Mouse (Mus musculus): ENCODE measurements at regions not wholly inside any gene's neighbourhood (a gene's known extent, or its start where the extent isn't known, plus 50 kb on each side); places are given as distances from the start of the nearest gene placed in this dataset.
A peak's percentile ranks its signal among the peaks of the same experiment; 100 is the strongest.

DNA sequence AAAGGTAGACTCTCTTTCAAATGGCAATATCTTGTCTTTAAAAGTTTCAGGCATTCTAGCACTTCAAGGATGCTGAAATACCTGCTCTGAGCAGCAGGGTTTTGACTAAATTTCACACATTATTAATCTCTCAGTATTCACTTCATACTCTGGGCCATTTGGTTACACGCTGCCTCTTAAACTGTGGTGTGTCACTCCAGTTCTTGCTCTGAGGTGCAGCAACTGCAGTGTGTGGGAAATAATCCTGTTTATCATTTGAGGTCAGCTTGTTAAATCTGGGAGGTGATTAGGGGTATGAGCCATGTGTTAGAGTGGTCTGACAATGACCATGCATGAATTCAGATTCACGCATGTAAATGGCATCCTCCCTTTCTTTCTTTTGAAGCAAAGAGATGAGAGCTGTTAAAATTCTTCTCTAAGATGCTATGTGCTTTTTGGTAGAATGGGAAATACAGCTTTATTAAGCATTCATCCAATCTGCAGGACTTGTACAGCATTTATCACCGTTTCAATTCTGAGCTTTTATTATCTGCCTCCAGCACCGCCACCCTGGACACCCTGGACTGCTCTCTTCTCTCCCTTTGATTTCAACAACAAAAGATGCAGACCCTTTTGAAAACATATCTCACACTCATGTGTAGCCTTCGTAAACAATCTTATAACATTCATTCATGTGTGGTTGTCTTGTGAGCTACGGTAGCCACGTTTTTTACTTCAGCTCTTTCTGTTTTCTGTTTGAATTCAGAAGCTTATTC lies 362.4 kb upstream of the Gm38303 start:
- Histone ChIP-seq H3K4me1 (no peaks in the 10 kb centered on the region), H3K4me3 (replicated peaks) (no peak overlapping the region), H3K4me2 (replicated peaks) (no peak overlapping the region), H3K9ac (no peak overlapping the region), H3K9me3 (replicated peaks) (no peaks in the 10 kb centered on the region), H3K27ac (replicated peaks) (no peak overlapping the region), H3K27me3 (no peaks in the 10 kb centered on the region), H3K36me3 (no peaks in the 10 kb centered on the region)
- 85% methylated on average over 7 of the region's 7 CpGs for WGBS
- ATAC-seq (ENCODE audit: insufficient number of reproducible peaks, low FRiP score, low TSS enrichment, low read depth), result no peak

DNA sequence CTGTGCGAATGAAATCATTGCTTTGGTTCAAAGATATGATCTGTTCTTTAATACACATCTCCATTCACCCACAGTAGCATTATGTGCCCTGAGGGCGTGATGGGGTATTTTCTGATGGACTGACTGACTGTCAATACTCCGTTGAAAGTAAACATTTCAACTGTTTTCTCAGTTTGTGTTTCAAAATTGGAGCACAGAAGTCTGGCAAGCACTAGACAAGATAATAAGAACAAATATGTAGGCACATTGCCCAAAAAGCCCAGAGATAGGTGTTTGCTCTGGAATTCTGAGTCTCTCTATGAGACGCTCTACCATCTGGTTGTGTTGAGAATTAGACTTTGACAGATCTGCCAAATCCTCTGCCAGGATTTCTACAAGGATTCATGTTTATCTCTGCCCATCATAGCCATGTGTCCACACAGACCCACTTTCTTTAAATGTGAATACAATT lies 350.0 kb upstream of the Gm38303 start:
- WGBS, result 22% methylated on average over 4 of the region's 4 CpGs
- Histone ChIP-seq H3K27me3 (no peaks in the 10 kb centered on the region), H3K36me3 (no peaks in the 10 kb centered on the region), H3K4me1 (0 out of 2 replicates have a peak, but pooled peaks cover 6% of the 10 kb centered on the region), H3K4me3 (replicated peaks) (no peak overlapping the region), H3K4me2 (replicated peaks) (peak overlapping the region; percentile 8; the same call in 1 of the 2 replicates), H3K9me3 (replicated peaks) (no peaks in the 10 kb centered on the region), H3K27ac (replicated peaks) (no peak overlapping the region; the same call in 1 of the 2 replicates), H3K9ac (no peak overlapping the region)
- no peak for ATAC-seq (ENCODE audit: insufficient number of reproducible peaks, low FRiP score, low TSS enrichment, low read depth)

DNA sequence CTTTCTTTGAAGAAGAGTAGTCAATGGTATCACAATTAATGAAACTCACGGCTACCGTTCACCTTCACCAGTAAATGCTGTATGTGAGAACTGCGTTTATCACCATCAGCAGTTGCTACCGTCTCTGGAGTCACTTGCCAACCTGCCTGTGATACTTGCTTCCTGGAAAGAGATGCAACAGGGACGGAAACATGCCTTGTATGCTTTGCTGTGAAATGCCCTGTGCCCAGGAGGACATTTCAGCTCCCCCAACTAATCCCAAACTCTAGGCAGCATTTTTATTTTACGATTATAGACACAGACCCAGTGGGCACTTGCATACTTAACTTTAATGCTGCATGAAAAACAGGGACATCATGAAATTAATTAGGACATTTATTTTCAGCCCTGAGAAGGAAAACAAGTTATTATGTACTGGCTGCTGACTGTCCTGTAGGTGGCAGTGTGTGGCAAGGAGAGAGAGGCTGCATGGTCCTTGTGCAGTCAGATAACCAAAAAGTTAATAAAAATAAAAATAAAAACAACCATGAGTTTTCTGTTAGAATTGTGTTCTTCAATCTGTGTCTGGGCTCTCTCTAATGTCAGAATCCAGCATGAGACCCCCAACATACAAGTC lies 349.5 kb upstream of the Gm38303 start:
- H3K27me3 ChIP-seq, result no peaks in the 10 kb centered on the region
- no peak overlapping the region for H3K9ac ChIP-seq
- no peaks in the 10 kb centered on the region for H3K36me3 ChIP-seq
- 0 out of 2 replicates have a peak, but pooled peaks cover 6% of the 10 kb centered on the region for H3K4me1 ChIP-seq
- no peak overlapping the region for H3K27ac ChIP-seq (replicated peaks)
- no peaks in the 10 kb centered on the region for H3K9me3 ChIP-seq (replicated peaks)
- no peak overlapping the region for H3K4me2 ChIP-seq (replicated peaks)
- H3K4me3 ChIP-seq (replicated peaks), result no peak overlapping the region
- WGBS, result 48% methylated on average over 6 of the region's 6 CpGs
- no peak for ATAC-seq (ENCODE audit: insufficient number of reproducible peaks, low FRiP score, low TSS enrichment, low read depth)

DNA sequence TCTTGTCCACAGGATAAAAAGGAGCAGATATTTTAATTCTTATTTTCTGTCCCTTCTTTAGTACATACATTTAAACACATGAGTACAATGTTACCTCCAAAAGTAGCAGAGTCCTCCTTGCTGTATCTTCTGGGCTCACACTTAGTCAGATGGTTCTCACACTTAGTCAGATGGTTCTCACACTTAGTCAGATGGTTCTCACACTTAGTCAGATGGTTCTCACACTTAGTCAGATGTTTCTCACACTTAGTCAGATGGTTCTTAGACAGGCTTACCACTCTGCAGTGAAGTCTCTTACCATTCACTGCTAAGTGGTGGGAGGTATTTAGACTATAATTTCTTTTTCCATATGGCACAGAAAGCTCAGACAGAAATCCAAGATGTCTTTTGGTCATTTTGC lies 346.5 kb upstream of the Gm38303 start:
- Histone ChIP-seq H3K4me1 (0 out of 2 replicates have a peak, but pooled peaks cover 6% of the 10 kb centered on the region), H3K9ac (no peak overlapping the region), H3K4me2 (replicated peaks) (no peak overlapping the region), H3K4me3 (replicated peaks) (no peak overlapping the region), H3K36me3 (no peaks in the 10 kb centered on the region), H3K9me3 (replicated peaks) (no peaks in the 10 kb centered on the region), H3K27ac (replicated peaks) (no peak overlapping the region), H3K27me3 (no peaks in the 10 kb centered on the region)
- ATAC-seq (ENCODE audit: insufficient number of reproducible peaks, low FRiP score, low TSS enrichment, low read depth), result no peak

DNA sequence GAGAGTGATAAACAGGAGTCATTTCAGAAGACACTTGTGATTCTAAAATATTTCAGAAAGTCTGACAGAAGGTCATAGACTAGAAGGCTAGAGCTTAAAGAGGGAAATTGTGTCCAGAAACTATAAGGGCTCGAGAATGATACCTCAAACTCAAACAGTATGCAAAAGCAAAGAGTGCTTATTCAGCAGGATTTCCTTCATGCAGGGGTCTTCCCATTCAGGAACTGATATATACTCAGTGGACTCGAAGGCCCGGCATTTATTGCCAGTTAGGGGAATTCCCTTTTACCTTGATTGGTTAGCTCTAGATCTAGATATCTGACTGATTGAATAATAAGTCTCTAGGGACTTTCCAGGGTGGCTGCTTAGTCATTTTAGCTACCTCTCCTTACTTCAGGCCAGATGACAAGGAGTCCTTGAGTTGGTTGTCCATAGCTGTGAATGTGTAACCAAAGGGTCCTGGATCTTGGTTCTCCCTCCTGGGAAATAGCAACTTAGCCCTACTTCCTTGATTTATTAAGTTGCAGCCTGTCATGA lies 312.6 kb upstream of the Gm38303 start:
- Histone ChIP-seq H3K4me1 (no peaks in the 10 kb centered on the region), H3K36me3 (no peaks in the 10 kb centered on the region), H3K9me3 (replicated peaks) (no peaks in the 10 kb centered on the region), H3K4me2 (replicated peaks) (no peak overlapping the region), H3K27me3 (no peaks in the 10 kb centered on the region), H3K4me3 (replicated peaks) (no peak overlapping the region), H3K9ac (no peak overlapping the region), H3K27ac (replicated peaks) (no peak overlapping the region)
- no peak for ATAC-seq (ENCODE audit: insufficient number of reproducible peaks, low FRiP score, low TSS enrichment, low read depth)
- 78% methylated on average over 3 of the region's 3 CpGs for WGBS

Measured in embryonic facial prominence, embryonic 15.5 days (tissue).